Mouse (Mus musculus) myocyte (in vitro differentiated cells): ENCODE data around the gene Gm21964. TPM values are rescaled to one million over a fixed set of nuclear protein-coding genes. Genes with fewer than 3 reads are reported as not detected.

Experiments
- H3K27me3 ChIP-seq: one replicate; pipeline ENCODE4 v1.6.1; 2011; ENCODE audit not compliant: control insufficient read depth, insufficient read depth, insufficient read length
- H3K36me3 ChIP-seq: one replicate; pipeline ENCODE4 v1.6.1; 2011; ENCODE audit not compliant: control insufficient read depth, insufficient read depth
- H3K4me2 ChIP-seq: one replicate; pipeline ENCODE4 v1.6.1; 2011; ENCODE audit warnings: low read depth, control low read depth
- H3K4me3 ChIP-seq: one replicate; pipeline ENCODE4 v1.5.1; 2011; ENCODE audit warnings: mild to moderate bottlenecking, control low read depth, moderate library complexity
- H3K79me2 ChIP-seq: one replicate; pipeline ENCODE4 v1.6.1; 2011; ENCODE audit not compliant: control insufficient read depth, insufficient read depth
- H3ac ChIP-seq: one replicate; pipeline ENCODE4 v1.6.1; 2011; ENCODE audit not compliant: control insufficient read depth, insufficient read length
- MYOG ChIP-seq, 3 experiments: IDR thresholded peaks; one replicate each; pipeline ENCODE4 v1.6.1; 2011; ENCODE audit warnings: control low read depth in 2 of 3, low read depth in 2 of 3, mild to moderate bottlenecking in 2 of 3; ENCODE audit not compliant: insufficient read length in 2 of 3, control insufficient read depth in 1 of 3, insufficient read depth in 1 of 3
- POLR2A ChIP-seq: IDR thresholded peaks from one replicate; pipeline ENCODE4 v1.6.1; 2011; ENCODE audit warnings: low read depth, mild to moderate bottlenecking, control low read depth, moderate library complexity; ENCODE audit not compliant: insufficient read length
- REST ChIP-seq: IDR thresholded peaks from one replicate; pipeline ENCODE4 v1.6.1; 2011; ENCODE audit warnings: mild to moderate bottlenecking, control low read depth, moderate library complexity; ENCODE audit not compliant: insufficient read depth, insufficient read length
- SRF ChIP-seq: IDR thresholded peaks from one replicate; pipeline ENCODE4 v1.6.1; 2011; ENCODE audit warnings: low read depth; ENCODE audit not compliant: control insufficient read depth, insufficient read length
- TCF12 ChIP-seq: IDR thresholded peaks from one replicate; pipeline ENCODE4 v1.6.1; 2011; ENCODE audit warnings: mild to moderate bottlenecking, control low read depth; ENCODE audit not compliant: poor library complexity, insufficient read depth, severe bottlenecking
- polyA plus RNA-seq: library from polyadenylated mRNA; unstranded; fragments of >200 nt; fragmentation: generic; extraction: Trizol; gene quantifications from one replicate; pipeline ENCODE4 v1.2.1, GENCODE M21; 2012; ENCODE audit warnings: missing spikeins

The Gm21964 gene
- polyA plus RNA-seq, 1 experiment, result not detected

- TF ChIP-seq REST (no peak), TCF12 (no peak), MYOG (IDR thresholded peaks at IDR 0.05; ENCODE audit: control insufficient read depth in 1 of 3, insufficient read depth in 1 of 3, insufficient read length in 2 of 3, low read depth in 2 of 3) (no peak), SRF (no peak), POLR2A (no peak)
- Histone ChIP-seq H3K4me2 (no peak overlapping the region), H3K4me3 (no peak overlapping the region), H3K36me3 (no peaks in the 10 kb centered on the region), H3ac (no peak overlapping the region), H3K27me3 (peaks cover 16% of the 10 kb centered on the region), H3K79me2 (no peaks in the 10 kb centered on the region)
These were observed 51.9 kb downstream of the Gm21964 start for GRCm38 (mm10) chr8:110152951-110153350.

Other genes with a start within 250 kb of the Gm21964 start
- 1.7 TPM for gene Phlpp2, start 232.7 kb upstream of the Gm21964 start, polyA plus RNA-seq
- 0.04 TPM for gene Marveld3, start 139.0 kb upstream of the Gm21964 start, polyA plus RNA-seq
- gene Tat, start 110.8 kb upstream of the Gm21964 start, polyA plus RNA-seq, result not detected
- not detected for gene Chst4, start 61.5 kb upstream of the Gm21964 start, polyA plus RNA-seq
- gene Zfp612, start 21.5 kb upstream of the Gm21964 start, polyA plus RNA-seq, result not detected
- gene Gm17720, start 1.5 kb downstream of the Gm21964 start, polyA plus RNA-seq, result not detected
- gene Calb2, start 67.0 kb downstream of the Gm21964 start, polyA plus RNA-seq, result not detected
- 2.8 TPM for gene Cmtr2, start 114.5 kb downstream of the Gm21964 start, polyA plus RNA-seq
- 0.01 TPM for gene Hydin, start 165.8 kb downstream of the Gm21964 start, polyA plus RNA-seq